Mouse (Mus musculus) heart, embryonic 11.5 days (tissue): Measurements from ENCODE around the gene Rubcn. TPM values are rescaled to one million over a fixed set of nuclear protein-coding genes. Genes with fewer than 3 reads are reported as not detected.
"Not testable (repeated sequence)": the region's sequence is repeated elsewhere in the genome, so short reads cannot be mapped to it uniquely, and the experiment has no call there.

Source experiments
- ATAC-seq: fragments of 200-750 bp; cut with Nextera tagmentation; replicated peaks from 2 replicates; pipeline ENCODE4 v1.8.0; 2017; ENCODE audit warnings: moderate library complexity; ENCODE audit not compliant: insufficient number of reproducible peaks, low FRiP score, low TSS enrichment
- H3K27ac ChIP-seq: fragments of 300-500 bp; sonication (generic); 2 replicates; pipeline ENCODE4 v1.5.1; 2014; ENCODE audit warnings: mild to moderate bottlenecking, low read depth, low read length
- H3K27me3 ChIP-seq: fragments of 300-500 bp; sonication (generic); 2 replicates; pipeline ENCODE4 v1.6.1; 2014; ENCODE audit warnings: mild to moderate bottlenecking, low read length, mixed read lengths; ENCODE audit not compliant: control insufficient read depth, insufficient read depth
- H3K36me3 ChIP-seq: fragments of 300-500 bp; sonication (generic); 2 replicates; pipeline ENCODE4 v1.6.1; 2014; ENCODE audit warnings: mild to moderate bottlenecking, low read length, moderate library complexity, mixed read lengths; ENCODE audit not compliant: control insufficient read depth, insufficient read depth
- H3K4me1 ChIP-seq: fragments of 300-500 bp; sonication (generic); 2 replicates; pipeline ENCODE4 v1.6.1; 2014; ENCODE audit warnings: low read length; ENCODE audit not compliant: control insufficient read depth, insufficient read depth
- H3K4me2 ChIP-seq: fragments of 300-500 bp; sonication (generic); 2 replicates; pipeline ENCODE4 v1.6.1; 2014; ENCODE audit warnings: mild to moderate bottlenecking, moderate library complexity
- H3K4me3 ChIP-seq: fragments of 300-500 bp; sonication (generic); 2 replicates; pipeline ENCODE4 v1.5.1; 2014; ENCODE audit warnings: low read depth, low read length
- H3K9ac ChIP-seq: fragments of 300-500 bp; sonication (generic); 2 replicates; pipeline ENCODE4 v1.6.1; 2014; ENCODE audit warnings: mild to moderate bottlenecking, low read depth, low read length, moderate library complexity
- H3K9me3 ChIP-seq: fragments of 300-500 bp; sonication (generic); replicated peaks from 2 replicates; pipeline ENCODE4 v1.6.1; 2016; ENCODE audit warnings: low read length; ENCODE audit not compliant: control insufficient read depth
- WGBS: fragments of 180-500 bp; shearing (Covaris S2); extraction: QIAGEN DNeasy Blood & Tissue Kit; methylation state at CpG from one replicate; pipeline ENCODE4 v1.1.7; 2014; ENCODE audit not compliant: insufficient replicate concordance; 5-methylcytosine and 5-hydroxymethylcytosine counted together
- polyA plus RNA-seq: library from polyadenylated mRNA; unstranded; fragments of >200 nt; fragmentation: Nextera tagmentation; extraction: Ambion mirVana; gene quantifications from 2 replicates; pipeline ENCODE4 v1.2.1, GENCODE M21; 2014

Rubcn gene
- polyA plus RNA-seq, 1 experiment from 2014 or later, result 19.5 TPM

- Histone ChIP-seq H3K27ac (no peak overlapping the region), H3K36me3 (no peaks in the 10 kb centered on the region), H3K27me3 (no peaks in the 10 kb centered on the region), H3K4me2 (peak overlapping the region; percentile 74), H3K4me1 (peaks cover 15% of the 10 kb centered on the region), H3K9me3 (no peaks in the 10 kb centered on the region), H3K9ac (peak overlapping the region; percentile 94), H3K4me3 (peak overlapping the region; percentile 96)
- 23% methylated on average over 9 of the region's 9 CpGs for WGBS
- no peak for ATAC-seq
Observed at GRCm38 (mm10) chr16:32876831-32877230, 735 bp downstream of the Rubcn start.

GRCm38 (mm10) chr16:32875847-32876246 lies 1.7 kb downstream of the Rubcn start:
- H3K27ac ChIP-seq, result no peak overlapping the region
- no peaks in the 10 kb centered on the region for H3K36me3 ChIP-seq
- H3K4me3 ChIP-seq, result no peak overlapping the region
- H3K4me2 ChIP-seq, result no peak overlapping the region
- ATAC-seq, result no peak
- H3K9me3 ChIP-seq, result no peaks in the 10 kb centered on the region
- H3K27me3 ChIP-seq, result no peaks in the 10 kb centered on the region
- 88% methylated on average over 3 of the region's 3 CpGs for WGBS
- peaks cover 12% of the 10 kb centered on the region for H3K4me1 ChIP-seq
- no peak overlapping the region for H3K9ac ChIP-seq

GRCm38 (mm10) chr16:32875281-32875680 lies 2.3 kb downstream of the Rubcn start:
- H3K4me2 ChIP-seq, H3K9ac ChIP-seq, ATAC-seq, H3K9me3 ChIP-seq, H3K27ac ChIP-seq, H3K4me3 ChIP-seq, H3K36me3 ChIP-seq, H3K27me3 ChIP-seq: not testable (repeated sequence)
- H3K4me1 ChIP-seq, result peaks cover 10% of the 10 kb centered on the region
- WGBS, result 40% methylated on average over 1 of the region's 1 CpGs

- no peak overlapping the region for H3K4me3 ChIP-seq
- H3K27me3 ChIP-seq, result no peaks in the 10 kb centered on the region
- no peak overlapping the region for H3K9ac ChIP-seq
- no peaks in the 10 kb centered on the region for H3K4me1 ChIP-seq
- H3K9me3 ChIP-seq, result no peaks in the 10 kb centered on the region
- no peak overlapping the region for H3K27ac ChIP-seq
- WGBS, result 56% methylated on average over 3 of the region's 3 CpGs
- no peak for ATAC-seq
- no peak overlapping the region for H3K4me2 ChIP-seq
- H3K36me3 ChIP-seq, result no peaks in the 10 kb centered on the region
Observed at GRCm38 (mm10) chr16:32873366-32873765, 4.2 kb downstream of the Rubcn start.

- Histone ChIP-seq H3K4me1 (peaks cover 6% of the 10 kb centered on the region), H3K27ac (no peak overlapping the region), H3K36me3 (no peaks in the 10 kb centered on the region), H3K9ac (no peak overlapping the region), H3K4me3 (no peak overlapping the region), H3K27me3 (no peaks in the 10 kb centered on the region), H3K4me2 (no peak overlapping the region), H3K9me3 (no peaks in the 10 kb centered on the region)
- WGBS, result 61% methylated on average over 5 of the region's 5 CpGs
- no peak for ATAC-seq
Observed at GRCm38 (mm10) chr16:32870231-32870630, 7.3 kb downstream of the Rubcn start.

- no peaks in the 10 kb centered on the region for H3K9me3 ChIP-seq
- peaks cover 6% of the 10 kb centered on the region for H3K4me1 ChIP-seq
- peak overlapping the region; percentile 58 for H3K27ac ChIP-seq
- H3K27me3 ChIP-seq, result no peaks in the 10 kb centered on the region
- under 1% methylated on average over 35 of the region's 35 CpGs for WGBS
- peak overlapping the region; percentile 77 for H3K4me3 ChIP-seq
- H3K4me2 ChIP-seq, result peak overlapping the region; percentile 75
- peak; percentile 93 for ATAC-seq
- peak overlapping the region; percentile 69 for H3K9ac ChIP-seq
- H3K36me3 ChIP-seq, result no peaks in the 10 kb centered on the region
Observed at GRCm38 (mm10) chr16:32867919-32868552, 9.5 kb downstream of the Rubcn start.

- Histone ChIP-seq H3K27me3 (no peaks in the 10 kb centered on the region), H3K4me2 (peak overlapping the region; percentile 75), H3K4me3 (peak overlapping the region; percentile 77), H3K4me1 (peaks cover 6% of the 10 kb centered on the region), H3K9ac (no peak overlapping the region), H3K9me3 (no peaks in the 10 kb centered on the region), H3K36me3 (no peaks in the 10 kb centered on the region), H3K27ac (no peak overlapping the region; the same call in 1 of the 2 replicates)
- ATAC-seq, result no peak
- WGBS, result 86% methylated on average over 5 of the region's 5 CpGs
Observed at GRCm38 (mm10) chr16:32866713-32867112, 10.9 kb downstream of the Rubcn start.

GRCm38 (mm10) chr16:32865401-32865800 lies 12.2 kb downstream of the Rubcn start:
- H3K36me3 ChIP-seq, result no peaks in the 10 kb centered on the region
- H3K4me3 ChIP-seq, result no peak overlapping the region
- peaks cover 6% of the 10 kb centered on the region for H3K4me1 ChIP-seq
- H3K9me3 ChIP-seq, result no peaks in the 10 kb centered on the region
- 86% methylated on average over 4 of the region's 4 CpGs for WGBS
- H3K9ac ChIP-seq, result no peak overlapping the region
- no peak for ATAC-seq
- H3K4me2 ChIP-seq, result no peak overlapping the region
- H3K27ac ChIP-seq, result no peak overlapping the region
- H3K27me3 ChIP-seq, result no peaks in the 10 kb centered on the region

GRCm38 (mm10) chr16:32861813-32862385 lies 15.7 kb downstream of the Rubcn start:
- Histone ChIP-seq H3K36me3 (no peaks in the 10 kb centered on the region), H3K9ac (no peak overlapping the region), H3K9me3 (no peaks in the 10 kb centered on the region), H3K4me3 (no peak overlapping the region), H3K4me2 (no peak overlapping the region), H3K27ac (no peak overlapping the region), H3K27me3 (no peaks in the 10 kb centered on the region), H3K4me1 (peaks cover 21% of the 10 kb centered on the region)
- 86% methylated on average over 3 of the region's 3 CpGs for WGBS
- no peak for ATAC-seq
